Mouse (Mus musculus) bone marrow macrophage, adult 2 months (primary cell): ENCODE results near the gene Rae1.

ENCODE experiments used
- CTCF ChIP-seq: IDR thresholded peaks from 2 replicates; pipeline ENCODE4 v1.5.1; 2012; ENCODE audit warnings: low read depth, mild to moderate bottlenecking, low read length, moderate library complexity
- POLR2A ChIP-seq: IDR thresholded peaks from 2 replicates; pipeline ENCODE4 v1.6.1; 2012; ENCODE audit warnings: mild to moderate bottlenecking, low read depth, low read length, borderline replicate concordance

GRCm38 (mm10) chr2:173011440-173011839 lies 11.5 kb downstream of the Rae1 start:
- TF ChIP-seq POLR2A, result no peak
- no peak for TF ChIP-seq CTCF
